Mouse (Mus musculus) spleen, adult 2 months (tissue): ENCODE measurements around the gene Slc2a13.

Experiments used
- CTCF ChIP-seq: fragments of 200-500 bp; IDR thresholded peaks from 2 replicates; pipeline ENCODE4 v1.5.1; 2011; ENCODE audit warnings: mild to moderate bottlenecking, inconsistent platforms; ENCODE audit not compliant: insufficient read depth, insufficient read length, insufficient replicate concordance; ENCODE audit errors: extremely low read depth
- POLR2A ChIP-seq: fragments of 200-500 bp; IDR thresholded peaks from 2 replicates; pipeline ENCODE4 v1.6.1; 2011; ENCODE audit warnings: low read depth, low read length, inconsistent platforms

- TF ChIP-seq CTCF: no peak
- TF ChIP-seq POLR2A: no peak
These were observed 129.6 kb downstream of the Slc2a13 start for GRCm38 (mm10) chr15:91443449-91443848.
